Mouse (Mus musculus) adrenal gland, postnatal 36 days (tissue): ENCODE measurements at regions not wholly inside any gene's neighbourhood (a gene's known extent, or its start where the extent isn't known, plus 50 kb on each side); places are given as distances from the start of the nearest gene placed in this dataset.
A peak's percentile ranks its signal among the peaks of the same experiment; 100 is the strongest.

Experiments
- DNase-seq, 2 experiments: peaks; one replicate each; pipeline ENCODE4 v3.0.0; 2021; ENCODE audit warnings: mixed read lengths in 1 of 2

- no peak for DNase-seq
These were observed 67.8 kb downstream of the 4933415F23Rik start for GRCm38 (mm10) chr1:23034271-23034670.

DNA sequence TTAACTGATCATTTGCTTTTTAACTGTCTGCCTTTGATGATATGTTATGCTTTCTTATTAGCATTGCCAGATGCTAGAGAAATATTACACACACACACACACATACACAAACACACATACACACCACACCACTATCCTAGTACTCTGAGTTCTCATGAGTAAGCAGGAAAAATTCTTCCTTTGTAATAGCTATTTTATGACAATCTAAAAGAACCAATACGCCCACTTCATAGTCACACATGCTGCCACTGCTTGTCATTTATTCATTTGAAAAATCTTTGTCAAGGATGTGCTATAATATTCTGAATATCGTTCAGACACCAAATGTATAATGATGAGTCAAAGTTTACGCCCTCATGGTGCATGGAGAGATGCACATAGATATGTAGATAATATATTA is 78.5 kb downstream of the 4933415F23Rik start:
- DNase-seq = no peak

DNA sequence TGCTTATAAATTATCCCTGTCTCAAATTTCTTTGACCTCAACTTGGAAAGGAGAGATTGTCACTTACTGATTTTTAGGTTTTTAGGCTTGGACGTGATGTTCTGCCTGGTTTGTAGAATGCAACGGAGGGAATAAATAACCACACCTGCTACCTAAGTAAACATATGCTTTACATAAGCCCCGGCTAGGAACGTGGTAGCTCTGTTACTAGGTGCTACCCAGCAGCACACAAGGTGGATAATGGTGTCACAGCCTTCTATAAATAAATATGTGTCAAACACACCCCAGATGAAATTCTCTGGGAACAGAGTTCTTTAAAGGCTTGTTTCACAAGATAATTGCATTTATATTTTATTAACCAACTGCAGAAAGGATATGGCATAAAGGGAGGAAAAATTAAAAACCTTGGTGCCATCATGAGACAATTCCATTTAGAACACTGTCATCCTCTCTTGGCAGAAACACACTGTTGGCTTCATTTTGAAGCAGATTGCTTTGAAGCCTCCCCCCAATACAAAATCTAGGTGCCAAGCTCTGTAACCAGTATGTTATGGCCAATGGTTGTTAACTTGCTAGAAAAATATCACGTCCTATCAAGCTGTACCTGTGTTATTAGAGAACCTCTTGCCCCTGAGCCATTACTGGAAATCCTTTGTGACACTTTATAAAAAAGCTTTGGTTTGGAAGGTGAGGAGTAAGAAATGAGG is 94.1 kb downstream of the 4933415F23Rik start:
- no peak for DNase-seq

DNA sequence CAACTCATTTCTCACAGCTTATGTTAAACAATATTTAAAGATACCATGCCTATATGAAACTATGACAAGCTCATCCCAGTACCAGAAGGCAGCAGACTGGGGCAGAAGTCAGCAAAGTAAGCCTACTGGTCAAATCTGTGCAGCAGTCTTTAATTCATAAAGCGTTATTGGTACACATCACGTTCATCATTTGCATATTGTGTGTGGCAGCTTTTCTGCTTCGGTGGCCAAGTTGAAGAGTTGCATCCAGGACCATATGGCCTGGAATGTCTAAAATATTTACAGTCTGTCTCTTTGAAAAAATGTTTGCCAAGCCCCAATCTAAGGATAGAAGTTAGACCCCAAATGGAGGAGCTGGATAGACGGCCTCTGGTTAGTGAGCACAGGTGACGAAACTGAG is 97.2 kb downstream of the 4933415F23Rik start:
- DNase-seq = no peak

DNA sequence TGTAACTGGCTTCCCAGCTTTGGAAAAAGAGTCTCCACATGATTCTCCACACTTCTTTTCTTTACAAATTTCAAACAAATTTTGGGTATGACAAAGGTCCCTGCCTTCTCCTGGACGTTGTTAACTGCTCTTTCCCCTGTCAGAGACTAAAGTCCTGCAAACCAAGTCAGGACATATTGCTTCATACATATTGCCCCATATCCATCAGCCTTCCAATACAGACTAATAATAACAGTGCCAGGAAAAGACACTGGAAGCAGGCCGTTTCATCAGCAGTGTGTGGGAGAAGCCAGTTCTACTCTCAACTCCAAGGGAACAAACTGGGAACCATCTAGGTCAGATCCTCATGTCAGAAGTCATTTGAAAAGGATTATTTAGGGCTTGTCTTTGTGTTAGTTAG is 105.4 kb downstream of the 4933415F23Rik start:
- no peak for DNase-seq

DNA sequence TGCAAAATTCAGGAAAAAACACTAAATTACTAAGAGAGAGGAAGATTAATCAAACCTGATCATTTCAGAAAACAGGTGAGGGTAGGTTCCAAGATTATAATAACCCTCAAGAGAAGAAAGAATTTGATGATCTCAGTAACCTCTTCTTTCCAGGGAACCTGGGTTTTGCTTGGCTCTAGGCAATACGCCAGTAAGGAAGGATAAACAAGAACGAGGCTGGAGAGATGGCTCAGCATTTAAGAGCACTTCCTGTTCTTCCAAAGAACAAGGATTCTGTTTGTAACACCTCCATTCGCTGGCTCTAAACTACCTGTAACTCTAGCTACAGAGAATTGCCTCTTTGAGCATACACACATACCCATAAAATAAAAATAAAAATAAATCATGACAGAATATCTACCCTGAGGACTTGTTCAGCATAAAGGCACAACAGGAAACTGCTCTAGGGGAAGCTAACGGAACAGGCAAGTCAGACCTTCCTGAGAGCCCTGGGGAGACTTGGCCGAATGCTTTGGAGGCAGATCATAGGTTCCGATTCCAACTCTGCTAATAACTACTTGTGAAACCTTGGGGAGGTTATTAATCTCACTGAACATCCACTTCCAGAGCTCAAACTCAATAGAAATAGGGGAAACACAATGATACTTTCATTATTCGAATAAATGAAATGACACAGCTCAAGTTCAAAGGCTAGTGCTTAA is 112.4 kb downstream of the 4933415F23Rik start:
- DNase-seq = no peak

- no peak for DNase-seq
These were observed 114.5 kb downstream of the 4933415F23Rik start for GRCm38 (mm10) chr1:22987521-22987920.

DNA sequence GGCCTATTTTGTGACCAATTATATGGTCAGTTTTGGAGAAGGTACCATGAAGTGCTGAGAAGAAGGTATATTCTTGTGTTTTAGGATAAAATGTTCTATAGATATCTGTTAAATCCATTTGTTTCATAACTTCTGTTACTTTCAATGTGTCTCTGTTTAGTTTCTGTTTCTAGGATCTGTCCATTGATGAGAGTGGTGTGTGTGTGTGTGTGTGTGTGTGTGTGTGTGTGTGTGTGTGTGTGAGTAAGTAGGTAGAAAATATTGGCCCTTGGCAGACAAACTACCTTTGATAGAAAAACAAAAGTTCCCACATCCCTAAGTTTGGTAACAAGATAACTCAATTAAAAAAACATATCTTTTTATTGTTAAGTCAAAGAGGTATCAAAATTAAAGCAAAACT is 117.8 kb downstream of the 4933415F23Rik start:
- peak in 1 of 2 experiments; percentile 33 for DNase-seq

GRCm38 (mm10) chr1:22974917-22975316 is 127.1 kb downstream of the 4933415F23Rik start:
- DNase-seq = no peak

DNA sequence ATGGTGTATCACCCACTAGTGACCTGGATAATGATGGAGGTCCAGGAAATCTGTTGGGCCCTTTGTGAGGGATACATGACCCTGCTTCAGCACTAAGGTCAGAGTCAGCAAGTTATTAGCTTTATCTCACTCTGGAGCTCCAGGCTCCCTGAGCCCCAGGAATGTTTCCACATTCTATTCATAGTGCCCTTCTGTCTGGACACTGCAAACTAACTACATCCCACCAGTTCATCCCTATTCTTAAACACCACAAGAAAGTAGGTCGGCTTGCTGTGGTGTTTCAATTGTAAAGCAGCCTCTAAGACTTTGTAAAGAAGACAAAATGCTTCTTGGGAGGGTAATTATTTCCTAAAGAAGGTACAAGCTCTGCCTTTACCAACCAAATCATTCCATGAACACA is 138.2 kb upstream of the Rims1 start:
- DNase-seq = no peak

DNA sequence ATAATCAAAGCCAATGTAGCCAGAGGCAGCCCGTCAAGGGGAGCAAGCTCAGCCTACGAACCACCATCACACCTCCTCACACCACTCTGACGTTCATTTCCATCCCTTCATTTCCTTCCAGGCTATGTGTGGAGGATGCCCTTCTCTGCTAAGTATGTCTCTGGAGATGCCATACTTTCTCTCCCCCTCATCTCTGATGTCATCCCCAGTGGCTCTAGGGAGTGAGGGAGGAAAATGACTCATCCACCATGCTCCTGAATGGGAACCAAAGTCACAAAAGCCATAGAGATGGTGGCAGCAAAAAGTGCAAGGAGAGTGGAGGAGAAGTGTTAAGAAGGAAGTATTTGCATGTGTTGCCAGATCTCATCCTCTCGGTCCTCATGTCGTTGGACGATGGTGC is 134.0 kb upstream of the Rims1 start:
- DNase-seq = no peak

DNA sequence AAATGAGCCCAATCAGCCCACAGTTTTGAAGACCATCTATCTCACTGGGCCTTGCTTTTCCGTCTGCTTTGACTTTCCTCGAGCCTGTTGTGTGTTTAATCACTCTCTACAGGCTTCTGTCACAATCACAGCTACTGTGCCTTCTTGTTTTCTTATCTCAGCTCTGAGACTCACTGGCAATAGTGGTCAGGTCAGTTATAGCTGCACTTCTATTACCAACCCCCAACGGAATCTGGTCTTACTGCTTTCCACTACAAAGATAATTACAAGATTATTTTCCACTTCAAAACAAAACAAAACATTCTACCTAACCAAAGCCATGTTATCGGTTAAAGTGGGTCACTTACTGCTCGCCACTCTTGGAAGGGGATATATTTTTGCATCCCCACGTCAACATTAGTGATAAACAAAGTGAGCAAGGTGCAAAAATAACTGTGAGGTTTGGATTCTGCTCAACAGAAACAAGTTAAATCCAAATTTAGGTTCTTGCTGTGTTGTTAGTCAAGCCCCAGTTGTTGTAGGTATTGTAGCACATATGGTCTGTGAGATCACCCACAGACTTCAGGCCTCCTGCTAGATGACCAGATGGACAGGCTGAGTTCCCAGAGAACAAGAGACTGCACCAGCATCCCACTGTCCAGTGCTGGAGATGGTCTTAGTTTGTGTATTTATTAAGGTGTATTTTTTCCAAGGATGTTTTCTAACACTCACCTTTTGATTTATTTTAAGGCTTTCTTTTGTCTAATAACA is 125.5 kb upstream of the Rims1 start:
- no peak for DNase-seq

- no peak for DNase-seq
These were observed 97.2 kb upstream of the Rims1 start for GRCm38 (mm10) chr1:22902992-22903391.

- DNase-seq = no peak
These were observed 95.3 kb upstream of the Rims1 start for GRCm38 (mm10) chr1:22901018-22901625.

DNA sequence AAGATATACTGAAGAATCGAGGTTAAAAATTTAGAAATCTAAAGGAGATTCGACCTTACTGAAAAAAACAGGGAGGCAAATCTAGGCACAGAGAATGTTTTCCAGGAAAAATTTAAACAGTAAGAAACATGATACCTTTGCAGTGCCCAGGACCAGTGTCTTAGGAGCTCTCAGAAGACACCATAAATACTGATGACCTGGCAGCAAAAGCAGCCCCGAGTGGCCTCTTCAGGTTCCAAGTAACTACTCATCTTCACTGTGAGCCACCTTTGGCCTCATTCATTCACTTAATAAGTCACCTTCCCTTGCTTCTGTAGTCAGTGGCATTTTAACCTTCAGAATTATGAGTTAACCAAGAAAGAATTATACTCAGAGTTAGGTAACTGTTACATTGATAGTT is 89.3 kb upstream of the Rims1 start:
- no peak for DNase-seq

- no peak for DNase-seq
These were observed 57.2 kb upstream of the Rims1 start for GRCm38 (mm10) chr1:22862985-22863384.
